Mouse (Mus musculus): Measurements from ENCODE around the gene Adam8.

Gene Adam8

GRCm38 (mm10) chr7:139979011-139979719 is 13.2 kb downstream of the Adam8 start:
- DNase-seq (ENCODE audit: low spot score in 2 of 2), result peak; percentile 23 to 29

- DNase-seq (ENCODE audit: low spot score in 2 of 2), result peak; percentile 91 to 94
Observed at GRCm38 (mm10) chr7:139978278-139978892, 14.0 kb downstream of the Adam8 start, which contains the start of gene 6430531B16Rik. 6430531B16Rik (minus strand) TSS chr7:139978755.

GRCm38 (mm10) chr7:139975471-139975870 is 16.9 kb downstream of the Adam8 start:
- DNase-seq (ENCODE audit: low spot score in 2 of 2), result no peak

- no peak for DNase-seq (ENCODE audit: low spot score in 2 of 2)
Observed at GRCm38 (mm10) chr7:139974307-139974706, 18.1 kb downstream of the Adam8 start.

- DNase-seq (ENCODE audit: low spot score in 2 of 2), result no peak
Observed at GRCm38 (mm10) chr7:139972923-139973331, 19.4 kb downstream of the Adam8 start.

- DNase-seq (ENCODE audit: low spot score in 2 of 2), result no peak
Observed at GRCm38 (mm10) chr7:139971436-139971835, 20.9 kb downstream of the Adam8 start.

- no peak for DNase-seq (ENCODE audit: low spot score in 2 of 2)
Observed at GRCm38 (mm10) chr7:139970979-139971378, 21.4 kb downstream of the Adam8 start.

- no peak for DNase-seq (ENCODE audit: low spot score in 2 of 2)
Observed at GRCm38 (mm10) chr7:139970216-139970919, 22.0 kb downstream of the Adam8 start.

- peak; percentile 92 to 95 for DNase-seq (ENCODE audit: low spot score in 2 of 2)
Observed at GRCm38 (mm10) chr7:139969348-139970130, 22.8 kb downstream of the Adam8 start.

- DNase-seq (ENCODE audit: low spot score in 2 of 2), result no peak
Observed at GRCm38 (mm10) chr7:139968428-139968827, 23.9 kb downstream of the Adam8 start.

GRCm38 (mm10) chr7:139967175-139967574 is 25.2 kb downstream of the Adam8 start:
- DNase-seq (ENCODE audit: low spot score in 2 of 2), result no peak

GRCm38 (mm10) chr7:139963814-139964213 is 28.5 kb downstream of the Adam8 start:
- DNase-seq (ENCODE audit: low spot score in 2 of 2), result no peak

- no peak for DNase-seq (ENCODE audit: low spot score in 2 of 2)
Observed at GRCm38 (mm10) chr7:139961141-139961540, 31.2 kb downstream of the Adam8 start.

- no peak for DNase-seq (ENCODE audit: low spot score in 2 of 2)
Observed at GRCm38 (mm10) chr7:139957958-139958357, 34.4 kb downstream of the Adam8 start.

GRCm38 (mm10) chr7:139957437-139957836 is 34.9 kb downstream of the Adam8 start:
- no peak for DNase-seq (ENCODE audit: low spot score in 2 of 2)

GRCm38 (mm10) chr7:139956658-139957057 is 35.7 kb downstream of the Adam8 start:
- DNase-seq (ENCODE audit: low spot score in 2 of 2), result no peak

GRCm38 (mm10) chr7:139955505-139955904 is 36.9 kb downstream of the Adam8 start:
- DNase-seq (ENCODE audit: low spot score in 2 of 2), result no peak

- no peak for DNase-seq (ENCODE audit: low spot score in 2 of 2)
Observed at GRCm38 (mm10) chr7:139951991-139952633, 40.2 kb downstream of the Adam8 start.

GRCm38 (mm10) chr7:139951079-139951478 is 41.3 kb downstream of the Adam8 start:
- DNase-seq (ENCODE audit: low spot score in 2 of 2), result no peak

GRCm38 (mm10) chr7:139950283-139950971 is 41.9 kb downstream of the Adam8 start:
- no peak for DNase-seq (ENCODE audit: low spot score in 2 of 2)

- no peak for DNase-seq (ENCODE audit: low spot score in 2 of 2)
Observed at GRCm38 (mm10) chr7:139949893-139950282, 42.5 kb downstream of the Adam8 start.

All from right cerebral cortex, adult 2 months (tissue).